Mouse (Mus musculus) kidney, embryonic 16.5 days (tissue): ENCODE measurements around the gene Trim5. TPM values are rescaled to one million over a fixed set of nuclear protein-coding genes. Genes with fewer than 3 reads are reported as not detected.
"Not testable (repeated sequence)": the region's sequence is repeated elsewhere in the genome, so short reads cannot be mapped to it uniquely, and the experiment has no call there.

Source experiments
- ATAC-seq: fragments of 200-750 bp; cut with Nextera tagmentation; 2 replicates; pipeline ENCODE4 v1.8.0; 2017; ENCODE audit warnings: moderate TSS enrichment; ENCODE audit not compliant: low FRiP score, low TSS enrichment
- H3K27ac ChIP-seq: fragments of 300-500 bp; sonication (generic); 2 replicates; pipeline ENCODE4 v1.5.1; 2014; ENCODE audit warnings: low read length
- H3K27me3 ChIP-seq: fragments of 300-500 bp; sonication (generic); 2 replicates; pipeline ENCODE4 v1.6.1; 2014; ENCODE audit warnings: low read length, control low read depth, mixed read lengths; ENCODE audit not compliant: insufficient read depth
- H3K36me3 ChIP-seq: fragments of 300-500 bp; sonication (generic); 2 replicates; pipeline ENCODE4 v1.6.1; 2014; ENCODE audit warnings: low read length, control low read depth, mixed read lengths; ENCODE audit not compliant: insufficient read depth
- H3K4me1 ChIP-seq: fragments of 300-500 bp; sonication (generic); 2 replicates; pipeline ENCODE4 v1.6.1; 2014; ENCODE audit warnings: low read length, control low read depth, mixed read lengths; ENCODE audit not compliant: insufficient read depth
- H3K4me2 ChIP-seq: fragments of 300-500 bp; sonication (generic); replicated peaks from 2 replicates; pipeline ENCODE4 v1.6.1; 2014; ENCODE audit warnings: low read depth, low read length
- H3K4me3 ChIP-seq: fragments of 300-500 bp; sonication (generic); 2 replicates; pipeline ENCODE4 v1.5.1; 2014; ENCODE audit warnings: mild to moderate bottlenecking, low read length
- H3K9ac ChIP-seq: fragments of 300-500 bp; sonication (generic); replicated peaks from 2 replicates; pipeline ENCODE4 v1.6.1; 2014; ENCODE audit warnings: low read length
- H3K9me3 ChIP-seq: fragments of 300-500 bp; sonication (generic); 2 replicates; pipeline ENCODE4 v1.6.1; 2016; ENCODE audit warnings: low read length, control low read depth
- WGBS: fragments of 180-500 bp; shearing (Covaris S2); extraction: QIAGEN DNeasy Blood & Tissue Kit; methylation state at CpG from one replicate; pipeline ENCODE4 v1.1.7; 2014; 5-methylcytosine and 5-hydroxymethylcytosine counted together
- polyA plus RNA-seq: library from polyadenylated mRNA; unstranded; fragments of >200 nt; fragmentation: Nextera tagmentation; extraction: Ambion mirVana; gene quantifications from 2 replicates; pipeline ENCODE4 v1.2.1, GENCODE M21; 2015

Gene Trim5
- polyA plus RNA-seq, 1 experiment from 2014 or later = 0.37 TPM

DNA sequence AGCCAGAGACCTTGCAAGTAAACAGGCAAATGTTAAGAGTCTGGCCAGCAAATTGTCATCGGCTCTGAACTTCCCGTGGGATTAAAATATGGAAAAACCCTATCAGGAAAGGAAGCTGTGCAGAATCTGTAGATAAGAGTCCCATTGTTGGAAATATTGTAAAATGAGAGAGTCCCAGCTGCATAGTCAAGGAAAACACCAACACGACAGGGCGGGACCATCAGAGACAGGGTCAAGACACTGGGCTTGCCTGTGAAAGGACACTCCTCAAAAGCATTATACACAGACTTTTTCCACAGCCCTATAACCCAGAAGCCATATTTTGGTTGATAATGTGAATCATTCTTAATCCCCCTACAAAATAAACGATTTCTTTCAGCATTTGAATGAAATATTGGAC lies 22.6 kb downstream of the Trim5 start:
- H3K4me2 ChIP-seq, H3K4me1 ChIP-seq, H3K9me3 ChIP-seq, H3K27me3 ChIP-seq, ATAC-seq, H3K36me3 ChIP-seq, H3K4me3 ChIP-seq, H3K9ac ChIP-seq, H3K27ac ChIP-seq: not testable (repeated sequence)
- WGBS = 82% methylated on average over 3 of the region's 5 CpGs

DNA sequence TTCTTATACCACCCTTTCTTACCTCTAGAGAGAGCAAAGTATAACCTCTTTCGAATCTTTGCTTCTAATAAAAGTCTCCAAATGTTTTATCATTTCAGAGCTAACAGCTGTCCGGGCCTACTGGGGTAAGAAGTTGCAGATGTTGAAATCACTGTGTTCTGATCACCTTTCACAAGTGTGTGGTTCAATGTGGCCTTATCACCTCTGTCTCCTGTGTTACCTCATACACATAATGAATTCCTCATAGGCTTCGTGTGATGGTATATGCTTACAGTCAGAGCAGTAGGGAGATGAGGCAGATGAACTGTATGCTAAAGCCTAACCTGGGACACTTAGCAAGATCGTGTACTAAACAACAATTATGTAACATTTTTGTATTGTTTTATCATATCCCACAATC lies 27.5 kb downstream of the Trim5 start:
- not testable (repeated sequence) for H3K9ac ChIP-seq, H3K4me3 ChIP-seq, H3K4me1 ChIP-seq, H3K27me3 ChIP-seq, H3K9me3 ChIP-seq, H3K4me2 ChIP-seq, ATAC-seq, H3K36me3 ChIP-seq, H3K27ac ChIP-seq
- WGBS = 85% methylated on average over 4 of the region's 4 CpGs

DNA sequence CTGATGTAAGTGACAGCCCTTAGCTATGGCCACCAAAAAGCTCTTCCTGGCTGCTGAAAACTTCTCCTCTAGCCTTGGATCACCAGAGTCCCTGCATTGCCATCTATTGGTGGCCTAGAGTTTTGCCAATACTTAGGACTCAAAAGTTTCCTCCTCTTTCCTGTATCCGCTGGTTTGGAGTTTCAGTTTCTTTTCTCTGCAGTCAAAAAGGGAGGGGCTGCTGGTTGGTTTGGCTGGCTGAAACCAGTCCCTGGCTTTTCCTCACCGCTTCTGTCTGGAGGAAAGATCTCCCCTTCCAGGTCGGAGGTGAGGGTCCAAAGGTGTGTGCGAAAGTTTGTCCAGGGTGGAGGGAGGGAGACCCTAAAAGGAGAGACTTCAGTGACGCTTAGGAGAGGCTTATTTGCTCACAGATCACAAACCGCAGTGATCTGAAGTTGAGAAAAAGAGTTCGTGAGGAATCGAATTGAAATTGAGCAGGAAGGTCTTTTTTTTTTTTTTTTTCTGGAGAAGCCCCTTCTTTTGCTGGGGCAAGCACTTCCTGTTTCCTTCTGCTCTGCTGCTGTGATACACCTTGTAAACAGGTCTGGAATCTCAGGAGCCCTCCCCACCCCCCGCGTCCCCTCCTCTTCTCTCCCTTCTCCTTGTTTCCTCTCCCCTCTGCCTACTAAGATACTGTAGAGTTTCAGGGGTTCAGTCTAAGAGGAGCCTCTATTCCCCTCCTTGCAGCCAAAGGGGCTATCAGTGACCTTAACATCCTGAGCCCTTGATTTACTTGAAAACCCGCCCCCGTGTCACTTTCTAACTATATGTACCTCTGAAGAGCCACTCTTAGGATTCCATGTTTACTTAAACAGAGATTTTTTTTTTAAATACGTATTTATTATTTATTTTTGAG lies 43.4 kb downstream of the Trim5 start, which contains the start of gene Trim34a:
Gene Trim34a (plus strand): TSS at position 171 of the 895 bp plus-strand sequence.
- no peaks in the 10 kb centered on the region for H3K9me3 ChIP-seq
- H3K27me3 ChIP-seq = no peaks in the 10 kb centered on the region
- H3K9ac ChIP-seq = peak within 1 kb of the TSS; percentile 75
- no peaks in the 10 kb centered on the region for H3K36me3 ChIP-seq
- peak within 1 kb of the TSS; percentile 56 for H3K4me3 ChIP-seq
- peak; percentile 90 for ATAC-seq
- 0 out of 2 replicates have a peak, but pooled peaks cover 4% of the 10 kb centered on the region for H3K4me1 ChIP-seq
- 7% methylated on average over 13 of the region's 13 CpGs for WGBS
- H3K4me2 ChIP-seq = peak within 1 kb of the TSS; percentile 62
- peak within 1 kb of the TSS; percentile 64 for H3K27ac ChIP-seq

DNA sequence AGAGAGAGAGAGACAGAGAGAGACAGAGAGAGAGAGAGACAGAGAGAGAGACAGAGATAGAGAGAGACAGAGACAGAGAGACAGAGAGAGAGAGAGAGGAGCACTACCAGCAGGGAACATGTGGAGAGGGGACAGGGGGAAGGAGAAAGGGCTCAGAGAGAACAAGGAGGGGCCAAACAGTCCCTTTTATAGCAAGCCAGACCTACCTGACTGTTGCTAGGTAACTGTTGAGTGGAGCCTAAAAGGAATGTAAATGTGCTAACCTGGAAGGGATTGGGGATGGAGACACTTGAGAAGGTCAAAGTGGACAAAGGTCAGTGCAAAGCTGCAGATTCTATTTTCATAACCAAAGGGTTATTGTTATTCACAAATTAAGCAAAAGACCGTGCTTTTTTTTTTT lies 44.3 kb downstream of the Trim5 start:
- Histone ChIP-seq H3K27ac (no peak overlapping the region), H3K9ac (no peak overlapping the region), H3K4me2 (peak overlapping the region; percentile 62; the same call in 1 of the 2 replicates), H3K4me3 (no peak overlapping the region), H3K4me1 (0 out of 2 replicates have a peak, but pooled peaks cover 4% of the 10 kb centered on the region), H3K9me3 (no peaks in the 10 kb centered on the region), H3K36me3 (no peaks in the 10 kb centered on the region), H3K27me3 (no peaks in the 10 kb centered on the region)
- 60% methylated on average over 1 of the region's 1 CpGs for WGBS
- no peak for ATAC-seq

DNA sequence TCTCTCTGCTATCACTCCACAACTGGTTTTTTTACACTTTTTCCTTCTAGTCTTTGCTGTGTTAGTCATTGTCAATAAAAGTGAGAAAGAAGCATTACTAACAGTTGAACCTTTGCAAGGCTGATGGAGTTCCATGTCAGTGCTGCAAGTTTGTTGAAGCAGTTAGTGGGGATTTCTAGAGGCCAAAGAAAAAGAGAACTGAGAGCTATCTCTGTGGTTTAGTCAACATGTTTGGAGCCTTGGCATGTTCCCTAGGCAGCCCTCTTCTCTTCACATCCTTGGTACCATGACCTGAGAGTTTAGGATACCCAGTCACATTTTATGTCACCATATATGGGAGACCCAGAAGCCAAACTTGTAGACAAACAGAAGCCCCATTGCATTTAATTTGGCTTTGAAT lies 47.0 kb downstream of the Trim5 start:
- Histone ChIP-seq H3K9me3 (no peaks in the 10 kb centered on the region), H3K4me2 (no peak overlapping the region), H3K27me3 (no peaks in the 10 kb centered on the region), H3K9ac (no peak overlapping the region), H3K4me1 (0 out of 2 replicates have a peak, but pooled peaks cover 4% of the 10 kb centered on the region), H3K4me3 (no peak overlapping the region), H3K36me3 (no peaks in the 10 kb centered on the region), H3K27ac (no peak overlapping the region)
- no peak for ATAC-seq

DNA sequence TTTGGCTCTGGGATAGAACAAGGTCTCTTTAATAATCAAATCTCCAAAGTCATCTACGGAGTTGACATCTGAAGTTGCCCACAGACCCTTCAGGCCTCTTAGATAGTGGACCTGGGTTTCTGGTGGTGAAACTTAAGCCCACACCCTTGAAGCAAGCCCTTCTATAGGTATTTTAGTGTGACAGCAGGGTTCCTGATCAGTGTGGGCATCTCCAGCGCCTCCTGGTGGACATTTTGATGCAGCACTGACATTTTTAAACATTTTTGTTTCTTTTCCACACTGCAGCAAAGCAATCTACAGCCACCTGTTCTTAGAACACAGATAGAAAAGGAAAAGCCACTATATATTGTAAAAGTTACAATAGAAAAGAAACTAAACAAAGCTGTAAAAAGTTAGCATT lies 56.7 kb downstream of the Trim5 start:
- no peaks in the 10 kb centered on the region for H3K4me1 ChIP-seq
- no peak overlapping the region for H3K9ac ChIP-seq
- no peaks in the 10 kb centered on the region for H3K36me3 ChIP-seq
- 32% methylated on average over 2 of the region's 2 CpGs for WGBS
- no peak overlapping the region for H3K27ac ChIP-seq
- H3K9me3 ChIP-seq = no peaks in the 10 kb centered on the region
- ATAC-seq = no peak
- H3K27me3 ChIP-seq = no peaks in the 10 kb centered on the region
- no peak overlapping the region for H3K4me3 ChIP-seq
- H3K4me2 ChIP-seq = no peak overlapping the region

DNA sequence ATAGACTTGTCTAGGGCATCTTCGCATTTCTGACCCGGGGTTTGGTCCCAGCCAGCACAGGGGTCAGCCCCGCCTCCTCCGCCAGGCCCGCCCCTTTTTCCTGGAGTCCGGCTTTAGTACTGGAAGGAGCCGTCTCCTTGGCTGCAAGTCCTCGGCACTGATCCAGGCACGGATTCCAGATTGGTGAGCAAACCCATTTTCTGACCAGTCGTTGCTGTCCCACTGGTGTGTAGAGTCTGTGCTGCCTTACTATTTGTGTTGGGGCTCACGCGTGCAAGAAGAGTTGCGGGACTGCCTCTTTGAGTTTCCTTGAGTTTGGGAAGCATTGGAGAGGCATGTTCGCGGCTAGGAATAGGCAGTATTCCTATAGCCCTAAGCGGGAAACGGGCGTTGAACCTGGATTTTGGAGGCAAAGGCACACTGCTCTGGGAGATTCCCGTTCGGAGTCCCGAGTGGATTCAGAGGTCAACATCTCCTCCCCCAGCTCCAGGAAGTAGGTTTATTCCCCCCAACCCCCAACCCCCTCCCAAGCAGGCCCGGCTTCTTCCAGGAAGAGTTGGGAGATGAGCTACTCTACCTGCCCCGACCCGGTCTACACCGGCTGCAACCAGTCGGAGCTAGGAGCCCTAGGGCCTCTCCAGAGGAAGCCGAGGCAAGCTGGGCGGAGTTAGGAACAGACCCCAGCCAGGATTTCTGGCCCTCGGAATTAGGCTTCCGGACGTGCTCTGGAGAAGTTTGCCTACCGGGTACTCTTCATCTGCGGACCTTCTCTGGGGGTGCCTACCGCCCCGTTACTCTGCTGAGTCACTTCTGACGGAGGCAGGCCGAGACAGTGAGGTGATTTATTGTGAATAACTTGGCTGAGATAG lies 69.0 kb downstream of the Trim5 start, which contains the start of gene Trim6:
Gene Trim6 (plus strand): TSS at position 93 of the 869 bp plus-strand sequence.
- H3K27ac ChIP-seq = peak within 1 kb of the TSS; percentile 34; the same call in 1 of the 2 replicates
- H3K9ac ChIP-seq = peak within 1 kb of the TSS; percentile 55
- H3K4me2 ChIP-seq = peak within 1 kb of the TSS; percentile 76
- H3K9me3 ChIP-seq = no peaks in the 10 kb centered on the region
- ATAC-seq = peak; percentile 95
- 1% methylated on average over 37 of the region's 37 CpGs for WGBS
- H3K4me1 ChIP-seq = no peaks in the 10 kb centered on the region; the same call in 1 of the 2 replicates
- peak within 1 kb of the TSS; percentile 50 for H3K4me3 ChIP-seq
- H3K27me3 ChIP-seq = no peaks in the 10 kb centered on the region
- H3K36me3 ChIP-seq = no peaks in the 10 kb centered on the region

DNA sequence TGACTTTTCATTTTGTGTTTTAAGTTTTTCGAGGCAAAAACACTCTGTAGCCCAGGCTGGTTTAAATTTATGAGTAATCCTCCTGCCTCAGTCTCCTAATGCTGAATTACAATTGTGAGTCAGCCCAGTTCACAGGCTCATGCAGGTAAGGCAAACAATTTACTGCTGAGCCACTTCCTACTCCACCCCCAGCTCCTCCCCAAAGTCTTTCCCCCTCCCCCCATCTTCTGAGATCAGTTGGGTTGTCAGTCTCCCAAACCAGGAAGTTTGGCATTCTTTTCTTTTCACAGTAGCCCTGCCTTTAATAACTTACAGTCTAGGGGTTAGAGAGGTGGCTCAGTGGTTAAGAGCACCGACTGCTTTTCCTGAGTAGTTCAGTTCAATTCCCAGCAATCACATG lies 70.0 kb downstream of the Trim5 start:
- H3K36me3 ChIP-seq = no peaks in the 10 kb centered on the region
- no peak for ATAC-seq
- 76% methylated on average over 2 of the region's 2 CpGs for WGBS

DNA sequence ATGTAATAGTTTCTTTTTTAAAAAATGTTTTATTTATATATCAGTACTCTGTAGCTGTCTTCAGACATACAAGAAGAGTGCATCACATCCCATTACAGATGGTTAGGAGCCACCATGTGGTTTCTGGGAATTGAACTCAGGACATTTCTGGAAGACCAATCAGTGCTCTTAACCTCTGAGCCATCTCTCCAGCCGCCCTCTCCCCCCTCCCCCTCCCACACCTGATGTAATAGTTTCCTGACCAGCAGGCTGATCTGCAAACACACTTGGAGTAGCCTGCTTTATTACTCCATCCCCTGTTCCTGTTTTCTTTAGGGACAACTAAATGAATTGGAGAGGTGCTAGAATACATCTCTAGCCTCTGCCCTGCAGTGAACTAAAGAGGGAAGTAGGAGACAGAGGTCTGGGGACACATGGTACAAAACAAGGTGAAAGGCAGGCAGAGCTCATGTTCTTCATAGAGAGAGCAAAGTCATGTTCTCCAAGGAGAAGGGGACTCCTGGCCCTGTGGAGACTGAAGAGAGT lies 71.8 kb downstream of the Trim5 start:
- H3K4me1 ChIP-seq = no peaks in the 10 kb centered on the region; the same call in 1 of the 2 replicates
- WGBS = 20% methylated on average over 1 of the region's 1 CpGs
- H3K27me3 ChIP-seq = no peaks in the 10 kb centered on the region
- no peak overlapping the region for H3K9ac ChIP-seq
- H3K36me3 ChIP-seq = no peaks in the 10 kb centered on the region
- ATAC-seq = no peak
- no peak overlapping the region for H3K4me3 ChIP-seq
- H3K9me3 ChIP-seq = no peaks in the 10 kb centered on the region
- no peak overlapping the region for H3K27ac ChIP-seq
- H3K4me2 ChIP-seq = no peak overlapping the region

More for the DNA sequence above, 70.0 kb downstream of the Trim5 start:
- H3K27me3 ChIP-seq = no peaks in the 10 kb centered on the region
- no peaks in the 10 kb centered on the region; the same call in 1 of the 2 replicates for H3K4me1 ChIP-seq
- no peak overlapping the region for H3K4me2 ChIP-seq
- no peak overlapping the region for H3K9ac ChIP-seq
- no peak overlapping the region for H3K4me3 ChIP-seq
- H3K27ac ChIP-seq = no peak overlapping the region
- H3K9me3 ChIP-seq = no peaks in the 10 kb centered on the region
